Comparison of ENCODE assay signal across 8 mouse cellular contexts in the genomic region with DNA sequence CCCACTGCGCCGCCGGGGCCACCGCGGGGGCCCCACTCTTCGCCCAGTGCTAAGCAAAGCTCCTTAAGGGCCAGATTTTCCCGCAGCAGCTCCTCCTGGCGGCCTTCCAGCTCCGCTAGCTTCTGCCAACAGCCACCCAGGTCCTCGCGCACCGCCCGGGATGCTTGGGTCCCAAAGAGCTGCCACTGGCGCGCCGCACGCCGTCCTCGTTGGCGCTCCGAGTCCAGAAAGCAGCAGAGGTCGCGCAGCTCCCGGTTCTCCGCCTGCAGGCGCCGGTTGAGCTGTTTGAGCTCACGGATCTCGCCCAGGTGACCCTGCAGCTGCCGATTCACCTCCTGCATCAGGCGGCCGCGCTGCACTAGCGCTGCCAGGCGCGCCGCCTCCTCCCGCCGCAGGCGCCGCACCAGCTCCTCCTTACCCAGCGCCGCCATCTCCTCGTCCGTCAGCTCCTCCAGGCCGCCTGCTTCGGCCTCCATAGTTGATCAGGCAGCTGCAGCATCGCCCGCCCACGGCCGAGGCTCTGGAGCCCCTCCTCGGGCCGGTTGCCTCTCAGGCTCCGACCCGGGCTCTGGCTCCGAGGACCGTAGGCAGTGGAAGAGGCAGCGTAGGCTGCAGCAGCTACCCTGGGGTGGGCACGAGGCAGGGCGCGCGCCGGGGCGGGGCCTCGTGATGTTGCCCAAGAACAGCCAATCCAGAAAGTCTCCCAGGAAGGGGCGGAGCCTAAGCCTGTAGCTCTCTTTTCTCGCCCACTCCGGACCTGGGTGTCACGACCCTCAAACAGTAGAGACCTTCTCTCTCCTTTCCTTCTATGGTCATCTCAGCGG. TPM values are rescaled to one million over a fixed set of nuclear protein-coding genes. Genes with fewer than 3 reads are reported as not detected.
A peak's percentile ranks its signal among the peaks of the same experiment; 100 is the strongest.
DNase-seq lines count a peak whose midpoint lies in the region; ATAC-seq and TF ChIP-seq lines count a peak whose summit lies in the region.

No protein-coding gene starts in this region.

- ATAC-seq in erythroblast, adult 5-6 weeks (replicated peaks; ENCODE audit: low FRiP score, poor library complexity, severe bottlenecking) = peak; percentile 84
- ATAC-seq in heart, embryonic 12.5 days (ENCODE audit: insufficient number of reproducible peaks, low FRiP score) = peak; percentile 91
- peak; percentile 86 for ATAC-seq in kidney, postnatal 0 days (replicated peaks; ENCODE audit: low FRiP score, low read depth)
- ATAC-seq in liver, embryonic 11.5 days (replicated peaks; ENCODE audit: low FRiP score) = peak; percentile 88
- ATAC-seq in stomach, embryonic 14.5 days (ENCODE audit: insufficient number of reproducible peaks, insufficient read depth, low FRiP score, low read depth) = peak; percentile 93

- H3K27me3 ChIP-seq in heart, embryonic 12.5 days (replicated peaks) = no peaks in the 10 kb centered on the region
- H3K27me3 ChIP-seq in kidney, postnatal 0 days (ENCODE audit: insufficient read depth, low read length) = no peaks in the 10 kb centered on the region
- no peaks in the 10 kb centered on the region for H3K27me3 ChIP-seq in liver, embryonic 11.5 days (replicated peaks; ENCODE audit: control insufficient read depth, insufficient read depth, low read length)
- H3K27me3 ChIP-seq in stomach, embryonic 14.5 days (ENCODE audit: control insufficient read depth, insufficient read depth, low read length) = no peaks in the 10 kb centered on the region

- H3K9me3 ChIP-seq in heart, embryonic 12.5 days (replicated peaks) = no peaks in the 10 kb centered on the region
- no peaks in the 10 kb centered on the region for H3K9me3 ChIP-seq in kidney, postnatal 0 days (replicated peaks; ENCODE audit: low read length)
- no peaks in the 10 kb centered on the region for H3K9me3 ChIP-seq in liver, embryonic 11.5 days (ENCODE audit: control insufficient read depth, low read length)
- H3K9me3 ChIP-seq in stomach, embryonic 14.5 days (ENCODE audit: control insufficient read depth, low read depth, low read length) = no peaks in the 10 kb centered on the region

- H3K4me1 ChIP-seq in heart, embryonic 12.5 days (replicated peaks) = peaks cover 44% of the 10 kb centered on the region
- H3K4me1 ChIP-seq in kidney, postnatal 0 days (replicated peaks; ENCODE audit: insufficient read depth, low read length) = peaks cover 18% of the 10 kb centered on the region
- H3K4me1 ChIP-seq in liver, embryonic 11.5 days (replicated peaks; ENCODE audit: control insufficient read depth, insufficient read depth, low read length) = peaks cover 33% of the 10 kb centered on the region
- H3K4me1 ChIP-seq in stomach, embryonic 14.5 days (ENCODE audit: control insufficient read depth, insufficient read depth, low read length) = peaks cover 30% of the 10 kb centered on the region

- H3K4me2 ChIP-seq in heart, embryonic 12.5 days = peak overlapping the region; percentile 98
- peak overlapping the region; percentile 97 for H3K4me2 ChIP-seq in kidney, postnatal 0 days (ENCODE audit: low read length)
- peak overlapping the region; percentile 90 for H3K4me2 ChIP-seq in liver, embryonic 11.5 days
- peak overlapping the region; percentile 99 for H3K4me2 ChIP-seq in stomach, embryonic 14.5 days (replicated peaks; ENCODE audit: low read depth, low read length)

- peak overlapping the region; percentile 94 for H3K9ac ChIP-seq in heart, embryonic 12.5 days
- H3K9ac ChIP-seq in kidney, postnatal 0 days (ENCODE audit: low read depth, low read length) = peak overlapping the region; percentile 78
- H3K9ac ChIP-seq in liver, embryonic 11.5 days (ENCODE audit: low read depth, low read length) = peak overlapping the region; percentile 86
- H3K9ac ChIP-seq in stomach, embryonic 14.5 days (replicated peaks; ENCODE audit: low read depth, low read length) = peak overlapping the region; percentile 78

- WGBS in heart, embryonic 12.5 days = under 1% methylated on average over 70 of the region's 70 CpGs
- WGBS in kidney, postnatal 0 days = under 1% methylated on average over 70 of the region's 70 CpGs
- under 1% methylated on average over 70 of the region's 70 CpGs for WGBS in liver, embryonic 11.5 days
- WGBS in stomach, embryonic 14.5 days = under 1% methylated on average over 70 of the region's 70 CpGs

- DNase-seq in B cell, adult 2 months = peak; percentile 93
- DNase-seq in brain, adult 2 months (ENCODE audit: low read depth, low spot score) = peak; percentile 98
- DNase-seq in kidney, postnatal 0 days (ENCODE audit: low spot score) = peak; percentile 98
- peak; percentile 96 for DNase-seq in liver, embryonic 11.5 days (ENCODE audit: low spot score)
- DNase-seq in naive thymus-derived CD4-positive, alpha-beta T cell, adult 2 months (ENCODE audit: low read depth) = peak; percentile 94

- peak overlapping the region; percentile 91 for H3K27ac ChIP-seq in heart, embryonic 12.5 days (ENCODE audit: poor library complexity, severe bottlenecking)
- H3K27ac ChIP-seq in kidney, postnatal 0 days = peak overlapping the region; percentile 98
- peak overlapping the region; percentile 78 for H3K27ac ChIP-seq in liver, embryonic 11.5 days (ENCODE audit: low read depth, low read length)
- H3K27ac ChIP-seq in stomach, embryonic 14.5 days (ENCODE audit: low read length) = peak overlapping the region; percentile 87

- peak; percentile 50 for TF ChIP-seq CTCF in kidney, postnatal 0 days (IDR thresholded peaks at IDR 0.05; ENCODE audit: low read depth)

- peak overlapping the region; percentile 89 for H3K4me3 ChIP-seq in heart, embryonic 12.5 days
- H3K4me3 ChIP-seq in kidney, postnatal 0 days (replicated peaks; ENCODE audit: low read depth, low read length) = peak overlapping the region; percentile 81
- peak overlapping the region; percentile 87 for H3K4me3 ChIP-seq in liver, embryonic 11.5 days (ENCODE audit: low read depth, low read length)
- H3K4me3 ChIP-seq in stomach, embryonic 14.5 days (ENCODE audit: low read depth, low read length) = peak overlapping the region; percentile 74

- H3K36me3 ChIP-seq in heart, embryonic 12.5 days = peaks cover 14% of the 10 kb centered on the region
- peaks cover 7% of the 10 kb centered on the region; the same call in 1 of the 2 replicates for H3K36me3 ChIP-seq in kidney, postnatal 0 days (ENCODE audit: insufficient read depth, low read length)
- H3K36me3 ChIP-seq in liver, embryonic 11.5 days (ENCODE audit: control insufficient read depth, insufficient read depth, low read length) = 0 out of 2 replicates have a peak, but pooled peaks cover 2% of the 10 kb centered on the region
- H3K36me3 ChIP-seq in stomach, embryonic 14.5 days (ENCODE audit: control insufficient read depth, insufficient read depth, low read length) = peaks cover 9% of the 10 kb centered on the region; the same call in 1 of the 2 replicates

RNA-seq across cellular contexts. Expression of gene Ccdc85b, which starts 0.6 kb away (rescaled TPM):
- 0.38 TPM in 1 of 2 replicates, not detected in the other for total RNA-seq in erythroblast, adult 5-6 weeks (2015; ENCODE audit: low replicate concordance)
- total RNA-seq in erythroblast, adult 5-6 weeks (2017; ENCODE audit: low replicate concordance) = 0.14 and 0.17 TPM in 2 replicates
- polyA plus RNA-seq in heart, embryonic 12.5 days (2016; fragmentation: Nextera tagmentation; extraction: Ambion mirVana) = 10.5 and 13.0 TPM in 2 replicates
- polyA plus RNA-seq in kidney, postnatal 0 days (2015; fragmentation: Nextera tagmentation; extraction: Ambion mirVana) = 12.2 and 15.6 TPM in 2 replicates
- 5.8 and 6.3 TPM in 2 replicates for polyA plus RNA-seq in liver, embryonic 11.5 days (2014; fragmentation: Nextera tagmentation; extraction: Ambion mirVana)
- polyA plus RNA-seq in stomach, embryonic 14.5 days (2014; fragmentation: Nextera tagmentation; extraction: Ambion mirVana) = 6.8 and 7.8 TPM in 2 replicates

RNA-seq across cellular contexts. Expression of gene Fibp, which starts 3.3 kb away (rescaled TPM):
- total RNA-seq in erythroblast, adult 5-6 weeks (2015; ENCODE audit: low replicate concordance) = 13.2 and 15.2 TPM in 2 replicates
- total RNA-seq in erythroblast, adult 5-6 weeks (2017; ENCODE audit: low replicate concordance) = 17.6 and 19.0 TPM in 2 replicates
- polyA plus RNA-seq in heart, embryonic 12.5 days (2016; fragmentation: Nextera tagmentation; extraction: Ambion mirVana) = 81.9 and 85.4 TPM in 2 replicates
- polyA plus RNA-seq in kidney, postnatal 0 days (2015; fragmentation: Nextera tagmentation; extraction: Ambion mirVana) = 141 and 150 TPM in 2 replicates
- polyA plus RNA-seq in liver, embryonic 11.5 days (2014; fragmentation: Nextera tagmentation; extraction: Ambion mirVana) = 60.9 and 66.7 TPM in 2 replicates
- 126 and 130 TPM in 2 replicates for polyA plus RNA-seq in stomach, embryonic 14.5 days (2014; fragmentation: Nextera tagmentation; extraction: Ambion mirVana)

RNA-seq across cellular contexts. Expression of gene Fosl1, which starts 9.8 kb away (rescaled TPM):
- total RNA-seq in erythroblast, adult 5-6 weeks (2015; ENCODE audit: low replicate concordance) = 0.42 TPM in 1 of 2 replicates, not detected in the other
- total RNA-seq in erythroblast, adult 5-6 weeks (2017; ENCODE audit: low replicate concordance) = not detected in 2 replicates
- not detected in 2 replicates for polyA plus RNA-seq in heart, embryonic 12.5 days (2016; fragmentation: Nextera tagmentation; extraction: Ambion mirVana)
- 0.32 TPM in 1 of 2 replicates, not detected in the other for polyA plus RNA-seq in kidney, postnatal 0 days (2015; fragmentation: Nextera tagmentation; extraction: Ambion mirVana)
- 0.52 and 0.59 TPM in 2 replicates for polyA plus RNA-seq in liver, embryonic 11.5 days (2014; fragmentation: Nextera tagmentation; extraction: Ambion mirVana)
- not detected in 2 replicates for polyA plus RNA-seq in stomach, embryonic 14.5 days (2014; fragmentation: Nextera tagmentation; extraction: Ambion mirVana)

RNA-seq across cellular contexts. Expression of gene Ctsw, which starts 11.2 kb away (rescaled TPM):
- total RNA-seq in erythroblast, adult 5-6 weeks (2015; ENCODE audit: low replicate concordance) = not detected in 2 replicates
- not detected in 2 replicates for total RNA-seq in erythroblast, adult 5-6 weeks (2017; ENCODE audit: low replicate concordance)
- polyA plus RNA-seq in heart, embryonic 12.5 days (2016; fragmentation: Nextera tagmentation; extraction: Ambion mirVana) = 1.3 and 1.7 TPM in 2 replicates
- 0.79 and 1.2 TPM in 2 replicates for polyA plus RNA-seq in kidney, postnatal 0 days (2015; fragmentation: Nextera tagmentation; extraction: Ambion mirVana)
- polyA plus RNA-seq in liver, embryonic 11.5 days (2014; fragmentation: Nextera tagmentation; extraction: Ambion mirVana) = 0.39 and 0.52 TPM in 2 replicates
- 1.5 and 2.3 TPM in 2 replicates for polyA plus RNA-seq in stomach, embryonic 14.5 days (2014; fragmentation: Nextera tagmentation; extraction: Ambion mirVana)

RNA-seq across cellular contexts. Expression of gene Efemp2, which starts 16.6 kb away (rescaled TPM):
- not detected in 2 replicates for total RNA-seq in erythroblast, adult 5-6 weeks (2015; ENCODE audit: low replicate concordance)
- total RNA-seq in erythroblast, adult 5-6 weeks (2017; ENCODE audit: low replicate concordance) = 3.4 TPM in 1 of 2 replicates, not detected in the other
- 70.3 and 70.6 TPM in 2 replicates for polyA plus RNA-seq in heart, embryonic 12.5 days (2016; fragmentation: Nextera tagmentation; extraction: Ambion mirVana)
- polyA plus RNA-seq in kidney, postnatal 0 days (2015; fragmentation: Nextera tagmentation; extraction: Ambion mirVana) = 126 and 140 TPM in 2 replicates
- 47.8 and 55.3 TPM in 2 replicates for polyA plus RNA-seq in liver, embryonic 11.5 days (2014; fragmentation: Nextera tagmentation; extraction: Ambion mirVana)
- polyA plus RNA-seq in stomach, embryonic 14.5 days (2014; fragmentation: Nextera tagmentation; extraction: Ambion mirVana) = 177 and 179 TPM in 2 replicates

Comparison
In these comparisons a context has a peak if more than half of its experiments do, and no peak if none do; other contexts are left out.
1. Peak in every context shown above with its lines: DNase-seq, ATAC-seq, H3K4me3 ChIP-seq and H3K27ac ChIP-seq.